Mouse (Mus musculus) thymus, adult 2 months (tissue): ENCODE results near the gene Clic5.

Experiments used
- CTCF ChIP-seq: fragments of 200-500 bp; IDR thresholded peaks from 2 replicates; pipeline ENCODE4 v1.5.1; 2012; ENCODE audit warnings: mild to moderate bottlenecking, control low read depth, low read length, moderate library complexity, borderline replicate concordance; ENCODE audit not compliant: control insufficient read depth, poor library complexity, insufficient read depth; ENCODE audit errors: extremely low read depth
- POLR2A ChIP-seq: fragments of 200-500 bp; IDR thresholded peaks from 2 replicates; pipeline ENCODE4 v1.6.1; 2012; ENCODE audit warnings: mild to moderate bottlenecking, low read length, control low read depth, moderate library complexity; ENCODE audit not compliant: control insufficient read depth, poor library complexity, insufficient read depth; ENCODE audit errors: extremely low read depth

GRCm38 (mm10) chr17:44215196-44215799 lies 26.9 kb downstream of the Clic5 start:
- TF ChIP-seq CTCF, result no peak
- no peak for TF ChIP-seq POLR2A
